10 mouse cellular contexts compared by ENCODE assay signal in genomic region chr15:82035904-82036689, GRCm38 (mm10). TPM values are rescaled to one million over a fixed set of nuclear protein-coding genes. Genes with fewer than 3 reads are reported as not detected.
DNase-seq lines count a peak whose midpoint lies in the region; ATAC-seq lines count a peak whose summit lies in the region.
"Had no signal": no experiment of that assay in that cellular context is flagged by ENCODE, and none has a peak within 500 bp of the region (broad histone marks: within the 10 kb centered on the region; RNA-seq: fewer than 3 reads in every experiment).

No protein-coding gene starts in this region.

- no peak overlapping the region for H3K4me2 ChIP-seq in heart, embryonic 12.5 days
- no peak overlapping the region for H3K4me2 ChIP-seq in midbrain, embryonic 14.5 days (ENCODE audit: low read length)
- H3K4me2 ChIP-seq in midbrain, embryonic 13.5 days (replicated peaks): no peak overlapping the region

- H3K9ac ChIP-seq in heart, embryonic 12.5 days: no peak overlapping the region
- no peak overlapping the region for H3K9ac ChIP-seq in midbrain, embryonic 14.5 days (replicated peaks; ENCODE audit: low read length)
- no peak overlapping the region for H3K9ac ChIP-seq in midbrain, embryonic 13.5 days (replicated peaks)

- no peaks in the 10 kb centered on the region for H3K9me3 ChIP-seq in heart, embryonic 12.5 days (replicated peaks)
- H3K9me3 ChIP-seq in midbrain, embryonic 14.5 days (ENCODE audit: control insufficient read depth, low read length): no peaks in the 10 kb centered on the region
- H3K9me3 ChIP-seq in midbrain, embryonic 13.5 days: no peaks in the 10 kb centered on the region

- peak; percentile 14 to 41 for DNase-seq in heart, postnatal 14 days
- DNase-seq in midbrain, embryonic 14.5 days: peak; percentile 63
- peak; percentile 68 for DNase-seq in brain, adult 2 months (ENCODE audit: low read depth, low spot score)
- DNase-seq in naive thymus-derived CD4-positive, alpha-beta T cell, adult 2 months (ENCODE audit: low read depth): peak; percentile 69
- no peak for DNase-seq in left cerebral cortex, postnatal 10 days (ENCODE audit: extremely low spot score in 1 of 2, low spot score in 2 of 2)

- H3K27me3 ChIP-seq in heart, embryonic 12.5 days (replicated peaks): no peaks in the 10 kb centered on the region
- H3K27me3 ChIP-seq in midbrain, embryonic 14.5 days (ENCODE audit: control insufficient read depth, insufficient read depth, low read length): no peaks in the 10 kb centered on the region
- H3K27me3 ChIP-seq in midbrain, embryonic 13.5 days: no peaks in the 10 kb centered on the region

- ATAC-seq in heart, embryonic 12.5 days (ENCODE audit: insufficient number of reproducible peaks, low FRiP score): no peak
- no peak for ATAC-seq in midbrain, embryonic 14.5 days (ENCODE audit: low FRiP score, low TSS enrichment)
- no peak for ATAC-seq in midbrain, embryonic 13.5 days
- ATAC-seq in activated CD4-positive, CD25-positive, alpha-beta regulatory T cell, adult 4 months: no peak
- ATAC-seq: hindbrain, embryonic 16.5 days had no signal

- no peak overlapping the region for H3K27ac ChIP-seq in heart, embryonic 12.5 days (ENCODE audit: poor library complexity, severe bottlenecking)
- H3K27ac ChIP-seq in midbrain, embryonic 14.5 days (replicated peaks; ENCODE audit: low read depth, low read length): no peak overlapping the region
- H3K27ac ChIP-seq in midbrain, embryonic 13.5 days: no peak overlapping the region
- H3K27ac ChIP-seq: macrophage had no signal

- WGBS in heart, embryonic 12.5 days: 74% methylated on average over 12 of the region's 12 CpGs
- 81% methylated on average over 12 of the region's 12 CpGs for WGBS in midbrain, embryonic 14.5 days
- WGBS in midbrain, embryonic 13.5 days: 84% methylated on average over 12 of the region's 12 CpGs

- no peaks in the 10 kb centered on the region for H3K4me1 ChIP-seq in heart, embryonic 12.5 days (replicated peaks)
- H3K4me1 ChIP-seq in midbrain, embryonic 14.5 days (ENCODE audit: control insufficient read depth, insufficient read depth, low read length): no peaks in the 10 kb centered on the region
- no peaks in the 10 kb centered on the region for H3K4me1 ChIP-seq in midbrain, embryonic 13.5 days (replicated peaks)

- H3K36me3 ChIP-seq in heart, embryonic 12.5 days: peaks cover 76% of the 10 kb centered on the region
- peaks cover 75% of the 10 kb centered on the region for H3K36me3 ChIP-seq in midbrain, embryonic 14.5 days (ENCODE audit: control insufficient read depth, insufficient read depth, low read length)
- peaks cover 83% of the 10 kb centered on the region for H3K36me3 ChIP-seq in midbrain, embryonic 13.5 days

- intact Hi-C loops in heart, postnatal 14 days (cut with DNase I): no loop called here
- intact Hi-C loops in left cerebral cortex, postnatal 10 days (cut with DNase I): no loop called here

- no peak overlapping the region for H3K4me3 ChIP-seq in heart, embryonic 12.5 days
- no peak overlapping the region for H3K4me3 ChIP-seq in midbrain, embryonic 14.5 days (replicated peaks; ENCODE audit: low read depth, low read length)
- no peak overlapping the region for H3K4me3 ChIP-seq in midbrain, embryonic 13.5 days (replicated peaks)

RNA-seq across cellular contexts. Expression of gene Desi1, which starts 2.4 kb away (rescaled TPM):
- 10 to 100 TPM; 22.6 to 27.9 TPM for total RNA-seq in heart, postnatal 14 days (2021)
- polyA plus RNA-seq in heart, embryonic 12.5 days (2016; fragmentation: Nextera tagmentation; extraction: Ambion mirVana): 22.8 and 24.6 TPM in 2 replicates
- 39.7 and 51.0 TPM in 2 replicates for polyA plus RNA-seq in midbrain, embryonic 14.5 days (2014; fragmentation: Nextera tagmentation; extraction: Ambion mirVana)
- 37.5 and 42.7 TPM in 2 replicates for polyA plus RNA-seq in midbrain, embryonic 13.5 days (2015; fragmentation: Nextera tagmentation; extraction: Ambion mirVana)
- polyA plus RNA-seq in activated CD4-positive, CD25-positive, alpha-beta regulatory T cell, adult 4 months (2017; shearing (Covaris generic)): 10 to 100 TPM; 10.1 to 16.2 TPM
- 10 to 100 TPM; 91.9 to 93.6 TPM for total RNA-seq in left cerebral cortex, postnatal 10 days (2021)

RNA-seq across cellular contexts. Expression of gene Snu13, which starts 11.3 kb away (rescaled TPM):
- total RNA-seq in heart, postnatal 14 days (2021): 10 to 100 TPM; 48.6 to 53.8 TPM
- polyA plus RNA-seq in heart, embryonic 12.5 days (2016; fragmentation: Nextera tagmentation; extraction: Ambion mirVana): 150 and 157 TPM in 2 replicates
- 243 and 254 TPM in 2 replicates for polyA plus RNA-seq in midbrain, embryonic 14.5 days (2014; fragmentation: Nextera tagmentation; extraction: Ambion mirVana)
- polyA plus RNA-seq in midbrain, embryonic 13.5 days (2015; fragmentation: Nextera tagmentation; extraction: Ambion mirVana): 222 and 230 TPM in 2 replicates
- polyA plus RNA-seq in activated CD4-positive, CD25-positive, alpha-beta regulatory T cell, adult 4 months (2017; shearing (Covaris generic)): 100 to 1,000 TPM; 170 to 212 TPM
- 100 to 1,000 TPM; 101 to 109 TPM for total RNA-seq in left cerebral cortex, postnatal 10 days (2021)

RNA-seq across cellular contexts. Expression of gene 4930407I10Rik, which starts 22.9 kb away (rescaled TPM):
- not detected for total RNA-seq in heart, postnatal 14 days (2021)
- polyA plus RNA-seq in heart, embryonic 12.5 days (2016; fragmentation: Nextera tagmentation; extraction: Ambion mirVana): not detected in 2 replicates
- 0.04 TPM in 1 of 2 replicates, not detected in the other for polyA plus RNA-seq in midbrain, embryonic 14.5 days (2014; fragmentation: Nextera tagmentation; extraction: Ambion mirVana)
- not detected in 2 replicates for polyA plus RNA-seq in midbrain, embryonic 13.5 days (2015; fragmentation: Nextera tagmentation; extraction: Ambion mirVana)
- polyA plus RNA-seq in activated CD4-positive, CD25-positive, alpha-beta regulatory T cell, adult 4 months (2017; shearing (Covaris generic)): not detected
- not detected for total RNA-seq in left cerebral cortex, postnatal 10 days (2021)
- polyA plus RNA-seq: hindbrain, embryonic 16.5 days; macrophage had no signal

RNA-seq across cellular contexts. Expression of gene Mei1, which starts 33.7 kb away (rescaled TPM):
- total RNA-seq in heart, postnatal 14 days (2021): not detected
- polyA plus RNA-seq in heart, embryonic 12.5 days (2016; fragmentation: Nextera tagmentation; extraction: Ambion mirVana): not detected in 2 replicates
- 0.07 TPM in 1 of 2 replicates, not detected in the other for polyA plus RNA-seq in midbrain, embryonic 14.5 days (2014; fragmentation: Nextera tagmentation; extraction: Ambion mirVana)
- polyA plus RNA-seq in midbrain, embryonic 13.5 days (2015; fragmentation: Nextera tagmentation; extraction: Ambion mirVana): 0.05 TPM in 1 of 2 replicates, not detected in the other
- not detected for polyA plus RNA-seq in activated CD4-positive, CD25-positive, alpha-beta regulatory T cell, adult 4 months (2017; shearing (Covaris generic))
- total RNA-seq in left cerebral cortex, postnatal 10 days (2021): under 1 TPM; 0.32 to 0.39 TPM
- polyA plus RNA-seq: macrophage had no signal

RNA-seq across cellular contexts. Expression of gene Xrcc6, which starts 48.5 kb away (rescaled TPM):
- 10 to 100 TPM; 20.4 to 27.0 TPM for total RNA-seq in heart, postnatal 14 days (2021)
- 68.7 and 80.2 TPM in 2 replicates for polyA plus RNA-seq in heart, embryonic 12.5 days (2016; fragmentation: Nextera tagmentation; extraction: Ambion mirVana)
- polyA plus RNA-seq in midbrain, embryonic 14.5 days (2014; fragmentation: Nextera tagmentation; extraction: Ambion mirVana): 28.3 and 36.9 TPM in 2 replicates
- polyA plus RNA-seq in midbrain, embryonic 13.5 days (2015; fragmentation: Nextera tagmentation; extraction: Ambion mirVana): 42.8 and 46.0 TPM in 2 replicates
- polyA plus RNA-seq in activated CD4-positive, CD25-positive, alpha-beta regulatory T cell, adult 4 months (2017; shearing (Covaris generic)): 10 to 100 TPM; 50.9 to 58.1 TPM
- total RNA-seq in left cerebral cortex, postnatal 10 days (2021): 10 to 100 TPM; 27.9 to 29.9 TPM

Comparison
In these comparisons a context has a peak if more than half of its experiments do, and no peak if none do; other contexts are left out.
1. DNase-seq: peak in heart, postnatal 14 days (2 of 2), midbrain, embryonic 14.5 days (single experiment), brain, adult 2 months (single experiment) and naive thymus-derived CD4-positive, alpha-beta T cell, adult 2 months (single experiment); none in left cerebral cortex, postnatal 10 days (0 of 2).